Mouse (Mus musculus) gonadal fat pad, adult 2 months (tissue): ENCODE results near the gene Kiss1. TPM values are rescaled to one million over a fixed set of nuclear protein-coding genes. Genes with fewer than 3 reads are reported as not detected.

Experiments used
- DNase-seq: peaks from one replicate; pipeline ENCODE4 v3.0.0-alpha.2; 2012; ENCODE audit warnings: low read depth
- polyA plus RNA-seq: library from polyadenylated mRNA; depleted of rRNA; stranded (reverse); fragments of >200 nt; gene quantifications from 2 replicates; pipeline ENCODE4 v1.2.3, GENCODE M21; 2012; rRNA removed

The Kiss1 gene
- polyA plus RNA-seq, 1 experiment = not detected

DNA sequence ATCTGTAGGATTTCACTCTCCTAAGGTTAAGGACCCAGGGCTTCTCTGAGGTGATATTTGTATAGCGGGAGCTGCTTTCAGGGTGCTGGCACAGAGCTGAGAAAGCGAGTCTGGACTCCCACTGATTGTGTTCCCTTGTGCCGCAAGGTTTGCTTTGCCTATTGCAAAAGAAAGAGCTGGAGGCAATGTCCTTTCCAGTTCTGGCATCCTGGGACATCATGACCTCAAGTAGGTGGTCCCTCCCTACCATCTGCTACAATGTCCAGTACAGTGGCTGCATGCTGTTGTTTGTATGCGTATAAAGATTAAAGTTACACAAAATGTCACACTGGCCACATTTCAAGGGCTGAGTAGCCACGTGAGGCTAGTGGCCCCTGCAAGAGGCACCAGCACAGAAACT is 40.4 kb downstream of the Kiss1 start:
- DNase-seq = no peak

GRCm38 (mm10) chr1:133363276-133364021 is 41.8 kb downstream of the Kiss1 start, which contains the start of gene Etnk2:
Etnk2 (plus strand) TSS chr1:133363572.
- no peak for DNase-seq

- no peak for DNase-seq
Measured at GRCm38 (mm10) chr1:133364022-133364630, 42.5 kb downstream of the Kiss1 start.

- no peak for DNase-seq
Measured at GRCm38 (mm10) chr1:133364890-133365289, 43.2 kb downstream of the Kiss1 start.

DNA sequence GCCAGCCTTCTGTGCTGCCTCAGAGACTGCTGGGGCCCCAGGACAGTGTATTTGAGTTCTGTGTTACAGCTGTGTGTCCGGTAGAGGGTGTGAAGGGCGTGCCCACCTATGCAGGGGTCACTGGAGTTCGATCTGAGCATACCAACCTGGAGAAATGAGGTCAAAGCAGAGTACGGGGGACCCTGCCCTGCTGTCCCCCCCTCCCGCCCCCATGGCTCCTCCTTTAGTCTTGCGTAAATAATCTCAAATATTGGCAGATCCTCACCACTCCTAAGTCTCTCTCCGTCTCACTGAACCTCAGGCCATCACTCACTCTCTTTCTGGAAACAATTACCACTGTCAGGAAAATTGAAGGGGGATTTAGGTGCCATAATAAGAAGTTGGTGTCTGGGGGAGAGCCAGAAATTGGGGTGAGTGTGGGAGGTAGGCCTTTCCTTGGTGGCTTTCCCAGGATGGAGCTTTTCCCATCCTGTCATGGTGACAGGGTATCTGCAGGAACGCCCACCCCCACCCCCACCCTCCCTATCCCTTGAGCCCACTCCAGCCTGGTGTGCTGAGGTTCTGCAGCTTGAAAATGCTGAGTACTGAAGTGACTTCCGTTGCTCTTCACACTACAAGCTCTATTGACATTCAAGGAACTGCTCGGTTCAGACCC is 45.4 kb downstream of the Kiss1 start:
- DNase-seq = no peak

- DNase-seq = no peak
Measured at GRCm38 (mm10) chr1:133367606-133368488, 46.2 kb downstream of the Kiss1 start.

GRCm38 (mm10) chr1:133368644-133369043 is 47.0 kb downstream of the Kiss1 start:
- no peak for DNase-seq

DNA sequence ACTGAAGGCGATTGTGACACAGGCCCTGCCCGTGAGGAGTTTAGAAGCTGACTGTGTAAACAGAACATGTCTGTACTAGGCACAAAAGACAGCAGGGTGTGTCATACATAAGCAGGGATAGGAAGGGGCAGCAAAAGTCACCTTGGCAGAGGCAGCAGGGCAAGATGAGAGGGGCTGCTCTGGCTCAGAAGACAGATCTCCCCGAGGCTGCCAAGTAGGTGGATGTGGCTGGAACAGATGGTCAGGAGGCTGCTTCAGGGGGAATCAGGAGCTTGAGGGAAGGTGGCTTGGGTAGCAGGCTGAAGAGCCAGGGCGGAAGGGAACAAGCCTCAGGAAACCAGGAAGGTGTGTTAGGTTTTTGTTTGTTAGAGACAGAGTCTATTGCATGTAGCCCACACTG is 48.7 kb downstream of the Kiss1 start:
- DNase-seq = no peak

GRCm38 (mm10) chr1:133371431-133371830 is 49.8 kb downstream of the Kiss1 start:
- no peak for DNase-seq

DNA sequence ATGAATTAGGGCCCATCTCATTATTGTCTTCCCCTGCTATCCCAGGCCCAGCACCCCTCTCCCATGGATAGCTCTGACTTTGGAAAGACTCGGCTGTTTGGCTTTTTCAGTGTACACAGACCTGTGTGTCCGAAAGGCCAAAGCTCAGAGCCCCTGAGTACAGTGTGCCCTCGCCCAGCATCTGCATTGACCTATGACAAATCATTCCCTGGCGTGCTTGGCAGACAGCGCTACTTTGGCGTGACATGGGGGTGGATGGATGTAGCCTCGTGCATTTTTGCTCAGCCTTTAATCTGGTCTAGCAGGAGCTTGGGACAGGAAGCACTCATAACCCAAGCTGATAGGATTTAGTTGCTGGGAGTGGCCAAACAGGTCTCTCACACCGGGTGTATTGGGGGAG is 50.4 kb downstream of the Kiss1 start:
- no peak for DNase-seq

DNA sequence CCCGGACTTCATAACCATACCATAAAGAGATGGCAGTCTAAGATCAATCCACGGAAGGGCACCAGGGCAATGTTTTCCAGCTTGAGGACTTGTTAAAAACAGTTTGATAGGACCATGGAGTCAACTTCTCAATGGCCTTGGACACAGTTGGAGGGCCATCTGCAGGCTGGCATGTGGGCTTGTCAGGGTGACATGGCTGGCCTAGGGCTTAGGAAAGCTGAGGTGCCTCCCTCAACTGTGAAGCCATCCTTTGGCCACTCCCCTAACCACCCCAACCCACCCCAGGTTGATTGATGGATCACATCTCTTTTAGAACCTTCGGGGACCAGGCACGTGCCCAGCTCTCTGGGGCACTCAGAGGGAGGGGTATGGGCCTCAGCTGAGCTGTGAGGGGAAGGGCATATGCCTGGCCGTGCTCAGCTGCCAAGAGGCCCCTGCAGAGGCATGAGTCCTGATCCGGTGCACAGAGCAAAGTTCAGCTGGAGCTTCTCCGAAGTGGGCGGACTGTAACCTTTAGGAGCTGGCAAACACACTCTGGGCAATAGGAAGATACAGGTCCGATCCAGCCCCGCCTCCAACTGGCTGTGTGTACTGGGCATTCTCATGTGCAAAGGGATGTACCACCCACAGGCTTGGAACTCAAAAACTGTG is 54.1 kb downstream of the Kiss1 start:
- DNase-seq = no peak

- DNase-seq = no peak
Measured at GRCm38 (mm10) chr1:133377547-133377946, 55.9 kb downstream of the Kiss1 start.

Other genes with a start within 250 kb of the Kiss1 start
- 24.7 and 27.6 TPM in 2 replicates for gene Ppp1r15b, start 190.7 kb upstream of the Kiss1 start, polyA plus RNA-seq
- 38.5 and 46.7 TPM in 2 replicates for gene Plekha6, start 157.7 kb upstream of the Kiss1 start, polyA plus RNA-seq
- 9.2 and 12.5 TPM in 2 replicates for gene Golt1a, start 12.1 kb upstream of the Kiss1 start, polyA plus RNA-seq
- gene Ren1, start 28.6 kb downstream of the Kiss1 start, polyA plus RNA-seq = 0.57 and 0.92 TPM in 2 replicates
- 6.0 and 8.9 TPM in 2 replicates for gene Etnk2, start 41.7 kb downstream of the Kiss1 start, polyA plus RNA-seq
- 45.6 and 61.2 TPM in 2 replicates for gene Sox13, start 102.5 kb downstream of the Kiss1 start, polyA plus RNA-seq